In genomic region chr11:118360907-118361341, GRCm38 (mm10) we compare ENCODE assay signal across 9 mouse cellular contexts. TPM values are rescaled to one million over a fixed set of nuclear protein-coding genes. Genes with fewer than 3 reads are reported as not detected.
DNase-seq lines count a peak whose midpoint lies in the region; ATAC-seq and TF ChIP-seq lines count a peak whose summit lies in the region.
"Had no signal": no experiment of that assay in that cellular context is flagged by ENCODE, and none has a peak within 500 bp of the region (broad histone marks: within the 10 kb centered on the region; RNA-seq: fewer than 3 reads in every experiment).

No protein-coding gene starts in this region.

- ATAC-seq in heart, embryonic 11.5 days (replicated peaks; ENCODE audit: insufficient number of reproducible peaks, low FRiP score, low TSS enrichment) = no peak
- no peak for ATAC-seq in stomach, embryonic 16.5 days (ENCODE audit: insufficient read depth, low FRiP score)
- no peak for ATAC-seq in megakaryocyte progenitor cell, adult 5-6 weeks (replicated peaks; ENCODE audit: poor library complexity)

- H3K4me2 ChIP-seq in heart, embryonic 11.5 days = no peak overlapping the region
- H3K4me2 ChIP-seq in stomach, embryonic 16.5 days (ENCODE audit: low read depth, low read length) = peak overlapping the region; percentile 21; the same call in 1 of the 2 replicates

- peak; percentile 51 to 56 for DNase-seq in heart, adult 2 months
- peak; percentile 67 for DNase-seq in urinary bladder, postnatal 14 days (ENCODE audit: low spot score)
- no peak for DNase-seq in urinary bladder, postnatal 10 days (ENCODE audit: low spot score)
- peak; percentile 74 for DNase-seq in induced T-regulatory cell, adult 2 months (ENCODE audit: low read depth)
- DNase-seq in retina, embryonic 14.5 days (ENCODE audit: low spot score) = no peak

- H3K27me3 ChIP-seq in heart, adult 2 months (ENCODE audit: control insufficient read depth, insufficient read depth, low read length) = no peaks in the 10 kb centered on the region
- H3K27me3 ChIP-seq in heart, embryonic 11.5 days (ENCODE audit: control insufficient read depth, insufficient read depth, low read length) = no peaks in the 10 kb centered on the region
- no peaks in the 10 kb centered on the region for H3K27me3 ChIP-seq in stomach, embryonic 16.5 days (ENCODE audit: control insufficient read depth, insufficient read depth, low read length)

- H3K79me2 ChIP-seq in heart, adult 2 months (replicated peaks; ENCODE audit: control insufficient read depth, insufficient read depth, low read length) = no peaks in the 10 kb centered on the region

- no peak for TF ChIP-seq POLR2A in heart, adult 2 months (IDR thresholded peaks at IDR 0.05; ENCODE audit: insufficient read depth, low read depth, low read length)

- no peaks in the 10 kb centered on the region for H3K9me3 ChIP-seq in heart, embryonic 11.5 days (replicated peaks; ENCODE audit: control insufficient read depth, low read length)
- H3K9me3 ChIP-seq in stomach, embryonic 16.5 days (replicated peaks; ENCODE audit: control insufficient read depth, low read length) = no peaks in the 10 kb centered on the region

- 27% methylated on average over 10 of the region's 10 CpGs for WGBS in heart, adult 2 months
- WGBS in heart, embryonic 11.5 days (ENCODE audit: insufficient replicate concordance) = 48% methylated on average over 10 of the region's 10 CpGs
- 22% methylated on average over 10 of the region's 10 CpGs for WGBS in stomach, embryonic 16.5 days

- H3K4me1 ChIP-seq in heart, adult 2 months (ENCODE audit: control insufficient read depth, insufficient read depth, low read length) = peaks cover 21% of the 10 kb centered on the region
- peaks cover 24% of the 10 kb centered on the region for H3K4me1 ChIP-seq in heart, embryonic 11.5 days (ENCODE audit: control insufficient read depth, insufficient read depth, low read length)
- peaks cover 38% of the 10 kb centered on the region for H3K4me1 ChIP-seq in stomach, embryonic 16.5 days (ENCODE audit: control insufficient read depth, insufficient read depth, low read length)

- peak overlapping the region; percentile 47 for H3K27ac ChIP-seq in heart, adult 2 months
- no peak overlapping the region for H3K27ac ChIP-seq in heart, embryonic 11.5 days (ENCODE audit: low read depth, low read length)
- no peak overlapping the region; the same call in 1 of the 2 replicates for H3K27ac ChIP-seq in stomach, embryonic 16.5 days (ENCODE audit: low read length)

- no peak for TF ChIP-seq EP300 in heart, adult 2 months (IDR thresholded peaks at IDR 0.05; ENCODE audit: insufficient read depth, low read depth, low read length)

- H3K36me3 ChIP-seq in heart, adult 2 months (ENCODE audit: control insufficient read depth, insufficient read depth, low read length) = no peaks in the 10 kb centered on the region
- H3K36me3 ChIP-seq in heart, embryonic 11.5 days (ENCODE audit: control insufficient read depth, insufficient read depth, low read length) = no peaks in the 10 kb centered on the region
- H3K36me3 ChIP-seq in stomach, embryonic 16.5 days (ENCODE audit: control insufficient read depth, insufficient read depth, low read length) = no peaks in the 10 kb centered on the region

- intact Hi-C loops in heart, adult 2 months (cut with DNase I) = no loop called here

- H3K4me3 ChIP-seq in heart, adult 2 months = no peak overlapping the region
- H3K4me3 ChIP-seq in heart, embryonic 11.5 days (ENCODE audit: low read depth, low read length) = no peak overlapping the region
- no peak overlapping the region for H3K4me3 ChIP-seq in stomach, embryonic 16.5 days (replicated peaks; ENCODE audit: low read length)

- no peak overlapping the region for H3K9ac ChIP-seq in heart, adult 2 months (ENCODE audit: low read depth, low read length)
- no peak overlapping the region for H3K9ac ChIP-seq in heart, embryonic 11.5 days (ENCODE audit: low read depth, low read length)
- H3K9ac ChIP-seq in stomach, embryonic 16.5 days (ENCODE audit: low read length) = no peak overlapping the region

- no peak for TF ChIP-seq CTCF in heart, adult 2 months (IDR thresholded peaks at IDR 0.05)

RNA-seq across cellular contexts. Expression of gene Timp2, which starts 5.4 kb away (rescaled TPM):
- 100 to 1,000 TPM in 1 of 2 experiments, 10 to 100 TPM in 1; 99.2 to 109 TPM for total RNA-seq in heart, adult 2 months (2021)
- 98.9 and 121 TPM in 2 replicates for polyA plus RNA-seq in heart, adult 2 months (2012; rRNA removed)
- 46.0 and 50.8 TPM in 2 replicates for polyA plus RNA-seq in heart, embryonic 11.5 days (2014; fragmentation: Nextera tagmentation; extraction: Ambion mirVana)
- 66.5 and 66.7 TPM in 2 replicates for polyA plus RNA-seq in stomach, embryonic 16.5 days (2015; fragmentation: Nextera tagmentation; extraction: Ambion mirVana)
- 7.4 and 9.5 TPM in 2 replicates for total RNA-seq in megakaryocyte progenitor cell, adult 5-6 weeks (2015)
- total RNA-seq in megakaryocyte progenitor cell, adult 5-6 weeks (2017) = 9.7 and 10.1 TPM in 2 replicates
- total RNA-seq: MEL had no signal

RNA-seq across cellular contexts. Expression of gene Cep295nl, which starts 18.6 kb away (rescaled TPM):
- total RNA-seq in heart, adult 2 months (2021) = under 1 TPM; 0.32 to 0.65 TPM
- 0.15 and 0.18 TPM in 2 replicates for polyA plus RNA-seq in heart, adult 2 months (2012; rRNA removed)
- polyA plus RNA-seq in heart, embryonic 11.5 days (2014; fragmentation: Nextera tagmentation; extraction: Ambion mirVana) = 0.18 and 0.31 TPM in 2 replicates
- 0.36 and 0.55 TPM in 2 replicates for polyA plus RNA-seq in stomach, embryonic 16.5 days (2015; fragmentation: Nextera tagmentation; extraction: Ambion mirVana)
- 0.22 TPM in 1 of 2 replicates, not detected in the other for total RNA-seq in megakaryocyte progenitor cell, adult 5-6 weeks (2015)
- total RNA-seq in megakaryocyte progenitor cell, adult 5-6 weeks (2017) = 0.54 TPM in 1 of 2 replicates, not detected in the other
- total RNA-seq: MEL had no signal

RNA-seq across cellular contexts. Expression of gene Lgals3bp, which starts 41.0 kb away (rescaled TPM):
- total RNA-seq in heart, adult 2 months (2021) = 10 to 100 TPM; 20.2 to 28.6 TPM
- polyA plus RNA-seq in heart, adult 2 months (2012; rRNA removed) = 112 and 121 TPM in 2 replicates
- polyA plus RNA-seq in heart, embryonic 11.5 days (2014; fragmentation: Nextera tagmentation; extraction: Ambion mirVana) = 3.1 and 3.8 TPM in 2 replicates
- 59.8 and 75.8 TPM in 2 replicates for polyA plus RNA-seq in stomach, embryonic 16.5 days (2015; fragmentation: Nextera tagmentation; extraction: Ambion mirVana)
- 92.3 and 118 TPM in 2 replicates for total RNA-seq in megakaryocyte progenitor cell, adult 5-6 weeks (2015)
- total RNA-seq in megakaryocyte progenitor cell, adult 5-6 weeks (2017) = 51.7 and 56.3 TPM in 2 replicates

RNA-seq across cellular contexts. Expression of gene Cant1, which starts 58.0 kb away (rescaled TPM):
- 10 to 100 TPM; 17.7 to 18.2 TPM for total RNA-seq in heart, adult 2 months (2021)
- polyA plus RNA-seq in heart, adult 2 months (2012; rRNA removed) = 21.6 and 23.4 TPM in 2 replicates
- 16.0 and 17.1 TPM in 2 replicates for polyA plus RNA-seq in heart, embryonic 11.5 days (2014; fragmentation: Nextera tagmentation; extraction: Ambion mirVana)
- polyA plus RNA-seq in stomach, embryonic 16.5 days (2015; fragmentation: Nextera tagmentation; extraction: Ambion mirVana) = 22.5 and 24.3 TPM in 2 replicates
- 17.6 and 19.2 TPM in 2 replicates for total RNA-seq in megakaryocyte progenitor cell, adult 5-6 weeks (2015)
- total RNA-seq in megakaryocyte progenitor cell, adult 5-6 weeks (2017) = 18.7 and 20.0 TPM in 2 replicates

Comparison
In these comparisons a context has a peak if more than half of its experiments do, and no peak if none do; other contexts are left out.
1. DNase-seq: peak in heart, adult 2 months (2 of 2), urinary bladder, postnatal 14 days (single experiment) and induced T-regulatory cell, adult 2 months (single experiment); none in urinary bladder, postnatal 10 days (single experiment) and retina, embryonic 14.5 days (single experiment).
2. RNA of gene Lgals3bp, which starts 41.0 kb away (polyA plus RNA-seq): 112 to 121 TPM in heart, adult 2 months and 59.8 to 75.8 TPM in stomach, embryonic 16.5 days; 3.1 to 3.8 TPM in heart, embryonic 11.5 days; every median in the first group is over 10 times any median in the second.